Mouse (Mus musculus) G1E-ER4 (cell line): ENCODE measurements around the gene Wnt7b. TPM values are rescaled to one million over a fixed set of nuclear protein-coding genes. Genes with fewer than 3 reads are reported as not detected.

Experiments used
- GATA1 ChIP-seq: IDR thresholded peaks from one replicate; pipeline ENCODE4 v1.8.0; 2012; ENCODE audit warnings: low read length, inconsistent platforms
- polyA plus RNA-seq: library from polyadenylated mRNA; stranded (reverse); fragments of >175 nt; gene quantifications from 2 replicates; pipeline ENCODE4 v1.2.3, GENCODE M21; 2012

The Wnt7b gene
- polyA plus RNA-seq, 1 experiment = not detected

- TF ChIP-seq GATA1 = no peak
Observed at GRCm38 (mm10) chr15:85564034-85564769, 18.1 kb downstream of the Wnt7b start.

DNA sequence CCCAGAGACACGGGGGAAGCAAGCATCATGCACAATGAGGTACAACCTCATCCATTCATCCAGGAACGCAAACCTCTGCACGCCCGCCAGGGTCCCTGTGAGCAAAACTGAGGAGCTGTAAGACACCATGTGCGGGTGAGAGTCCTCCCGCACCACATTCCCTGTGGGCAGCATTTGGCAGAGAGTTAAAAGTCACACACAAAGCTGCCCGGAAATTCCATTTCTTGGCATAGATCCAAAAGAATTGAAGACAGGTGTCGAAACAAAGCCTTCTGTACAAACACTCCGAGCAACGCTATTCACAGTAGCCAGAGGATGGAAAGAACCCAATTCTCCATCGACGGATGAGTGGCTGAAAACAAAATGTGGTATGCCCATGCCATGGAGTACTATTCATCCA lies 20.3 kb downstream of the Wnt7b start:
- no peak for TF ChIP-seq GATA1

DNA sequence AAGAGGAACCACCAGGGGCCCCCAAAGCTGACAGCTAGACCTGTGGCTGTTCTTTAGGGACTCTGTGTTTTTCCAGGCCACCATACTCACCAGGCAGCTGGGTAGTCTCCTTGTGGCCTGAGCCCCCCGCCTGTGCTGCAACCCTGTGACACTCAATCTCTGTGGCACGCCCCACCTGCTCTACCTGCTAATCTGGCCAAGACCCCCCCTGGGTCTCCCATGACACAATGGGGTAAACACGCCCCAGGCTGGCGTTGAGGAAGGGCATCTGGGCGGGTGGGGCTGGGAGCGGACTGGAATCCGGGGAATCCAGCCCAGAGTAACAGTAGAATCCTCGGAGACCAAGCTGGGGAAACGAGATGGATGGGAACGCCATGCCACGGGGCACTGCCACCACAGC lies 21.4 kb downstream of the Wnt7b start:
- TF ChIP-seq GATA1 = no peak

- no peak for TF ChIP-seq GATA1
Observed at GRCm38 (mm10) chr15:85558840-85559540, 23.3 kb downstream of the Wnt7b start.

DNA sequence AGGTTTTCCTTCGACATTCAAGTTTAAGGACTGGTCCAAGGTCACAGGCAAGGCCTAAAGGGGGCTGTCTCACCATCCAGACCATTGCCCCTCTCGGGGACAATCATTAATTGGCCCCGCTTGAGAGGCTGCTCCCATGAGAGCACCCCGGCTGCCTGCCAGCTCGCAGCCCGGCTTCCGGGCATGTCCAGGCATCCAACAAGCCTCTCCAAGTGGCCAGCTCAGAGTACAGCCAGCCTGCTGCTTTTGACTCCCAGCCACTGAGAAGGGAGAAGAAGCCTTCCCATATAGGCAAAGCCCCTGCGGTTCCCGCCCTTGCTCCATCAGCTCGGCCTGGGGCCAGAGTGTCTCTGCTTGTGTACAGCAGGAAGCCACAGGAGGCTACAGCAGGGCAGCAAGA lies 26.5 kb downstream of the Wnt7b start:
- no peak for TF ChIP-seq GATA1

DNA sequence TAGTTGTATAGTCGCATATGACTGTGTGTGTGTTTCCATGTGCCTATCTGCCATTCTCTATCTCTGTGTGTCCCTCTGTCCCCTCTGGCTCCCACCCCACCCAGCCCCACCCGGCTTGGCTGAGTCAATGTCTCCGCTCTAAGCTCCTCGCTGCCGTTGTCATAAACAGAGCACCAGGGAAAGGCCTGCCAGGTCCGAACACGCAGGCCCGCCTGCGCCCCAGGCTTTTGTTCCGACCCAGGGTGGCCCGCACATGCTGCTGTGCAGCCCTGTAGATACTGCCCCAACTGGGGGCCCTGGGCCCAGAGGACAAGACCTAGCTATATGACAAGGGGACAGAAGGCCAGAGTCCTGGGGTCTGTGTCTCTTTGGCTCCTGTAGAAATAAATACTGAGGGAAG lies 28.9 kb downstream of the Wnt7b start:
- no peak for TF ChIP-seq GATA1

DNA sequence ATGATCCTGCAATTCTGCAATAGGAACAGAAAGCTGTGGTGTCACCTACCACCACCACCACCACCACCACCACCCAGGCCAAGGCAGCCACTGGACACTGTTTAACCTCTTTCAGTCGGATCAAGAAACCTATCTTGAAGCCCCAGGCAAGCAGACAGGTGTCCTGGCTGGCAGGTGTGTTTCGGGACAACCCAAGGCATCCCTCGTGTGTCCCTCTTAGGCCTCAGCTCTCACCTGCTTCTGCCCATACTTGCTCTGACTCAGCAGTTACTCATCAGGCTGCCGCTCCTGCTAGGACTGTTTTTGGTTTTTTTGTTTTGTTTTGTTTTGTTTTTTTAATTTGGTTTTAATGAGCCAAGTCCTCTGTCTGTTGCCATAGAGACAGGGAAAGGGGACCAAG lies 35.8 kb downstream of the Wnt7b start:
- no peak for TF ChIP-seq GATA1

GRCm38 (mm10) chr15:85545369-85545768 lies 36.9 kb downstream of the Wnt7b start:
- no peak for TF ChIP-seq GATA1

- no peak for TF ChIP-seq GATA1
Observed at GRCm38 (mm10) chr15:85538170-85538569, 44.1 kb downstream of the Wnt7b start.

- TF ChIP-seq GATA1 = no peak
Observed at GRCm38 (mm10) chr15:85537151-85537550, 45.1 kb downstream of the Wnt7b start.

GRCm38 (mm10) chr15:85534646-85535045 lies 47.6 kb downstream of the Wnt7b start:
- no peak for TF ChIP-seq GATA1

- TF ChIP-seq GATA1 = no peak
Observed at GRCm38 (mm10) chr15:85534215-85534614, 48.1 kb downstream of the Wnt7b start.

DNA sequence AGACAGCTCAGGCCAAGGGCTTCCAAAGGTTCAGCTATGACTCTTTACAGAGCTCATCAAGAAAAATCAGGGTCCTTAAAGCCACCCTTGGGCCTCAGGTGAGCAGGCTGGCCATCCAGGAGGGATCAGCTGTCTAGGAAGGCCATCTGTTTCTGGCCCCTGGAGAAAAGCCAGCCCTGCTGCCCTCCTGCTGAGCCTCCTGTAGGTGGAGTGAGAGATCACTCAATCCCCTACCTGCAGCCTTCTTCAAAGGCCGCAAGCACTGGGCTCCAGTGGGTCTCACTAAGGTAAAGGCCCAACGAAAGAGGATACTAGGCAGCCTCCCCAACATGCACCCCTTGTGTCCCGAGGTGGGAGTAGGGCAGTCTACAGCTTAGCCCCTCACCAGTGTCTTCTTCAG lies 50.2 kb downstream of the Wnt7b start:
- no peak for TF ChIP-seq GATA1

GRCm38 (mm10) chr15:85529911-85530310 lies 52.4 kb downstream of the Wnt7b start:
- no peak for TF ChIP-seq GATA1

- no peak for TF ChIP-seq GATA1
Observed at GRCm38 (mm10) chr15:85524404-85524950, 57.8 kb downstream of the Wnt7b start.

- no peak for TF ChIP-seq GATA1
Observed at GRCm38 (mm10) chr15:85523173-85523991, 58.9 kb downstream of the Wnt7b start.

- no peak for TF ChIP-seq GATA1
Observed at GRCm38 (mm10) chr15:85519438-85519837, 62.8 kb downstream of the Wnt7b start.
